Mouse (Mus musculus): ENCODE results near the gene Adamtsl1. TPM values are rescaled to one million over a fixed set of nuclear protein-coding genes. Genes with fewer than 3 reads are reported as not detected.

The Adamtsl1 gene
- polyA plus RNA-seq, 1 experiment from 2014 or later, result 7.3 TPM

- Histone ChIP-seq H3K9me3 (no peaks in the 10 kb centered on the region), H3K4me3 (no peak overlapping the region), H3K4me1 (no peaks in the 10 kb centered on the region), H3K27ac (no peak overlapping the region), H3K36me3 (no peaks in the 10 kb centered on the region), H3K27me3 (ENCODE audit: insufficient read depth, poor library complexity, severe bottlenecking) (no peaks in the 10 kb centered on the region)
- WGBS, result 66% methylated on average over 5 of the region's 5 CpGs
- DNase-seq (ENCODE audit: low spot score), result no peak
These were observed 492.6 kb downstream of the Adamtsl1 start for GRCm38 (mm10) chr4:86006596-86006995.

- 86% methylated on average over 3 of the region's 3 CpGs for WGBS
- H3K4me3 ChIP-seq, result no peak overlapping the region
- no peak for DNase-seq (ENCODE audit: low spot score)
- H3K27me3 ChIP-seq (ENCODE audit: insufficient read depth, poor library complexity, severe bottlenecking), result no peaks in the 10 kb centered on the region
- no peak overlapping the region for H3K27ac ChIP-seq
- no peaks in the 10 kb centered on the region for H3K36me3 ChIP-seq
- H3K4me1 ChIP-seq, result no peaks in the 10 kb centered on the region
- no peaks in the 10 kb centered on the region for H3K9me3 ChIP-seq
These were observed 499.7 kb downstream of the Adamtsl1 start for GRCm38 (mm10) chr4:86013640-86014039.

- H3K27me3 ChIP-seq (ENCODE audit: insufficient read depth, poor library complexity, severe bottlenecking), result no peaks in the 10 kb centered on the region
- H3K4me3 ChIP-seq, result no peak overlapping the region
- peaks cover 10% of the 10 kb centered on the region; the same call in 1 of the 2 replicates for H3K4me1 ChIP-seq
- H3K36me3 ChIP-seq, result no peaks in the 10 kb centered on the region
- 95% methylated on average over 1 of the region's 1 CpGs for WGBS
- no peak for DNase-seq (ENCODE audit: low spot score)
- no peak overlapping the region for H3K27ac ChIP-seq
- H3K9me3 ChIP-seq, result no peaks in the 10 kb centered on the region
These were observed 505.0 kb downstream of the Adamtsl1 start for GRCm38 (mm10) chr4:86018928-86019327.

- Histone ChIP-seq H3K4me3 (no peak overlapping the region), H3K4me1 (peaks cover 10% of the 10 kb centered on the region; the same call in 1 of the 2 replicates), H3K27me3 (ENCODE audit: insufficient read depth, poor library complexity, severe bottlenecking) (no peaks in the 10 kb centered on the region), H3K9me3 (no peaks in the 10 kb centered on the region), H3K27ac (no peak overlapping the region), H3K36me3 (no peaks in the 10 kb centered on the region)
- no peak for DNase-seq (ENCODE audit: low spot score)
- 39% methylated on average over 4 of the region's 4 CpGs for WGBS
These were observed 505.6 kb downstream of the Adamtsl1 start for GRCm38 (mm10) chr4:86019586-86019985.

- Histone ChIP-seq H3K27ac (no peak overlapping the region), H3K4me3 (no peak overlapping the region), H3K9me3 (no peaks in the 10 kb centered on the region), H3K27me3 (ENCODE audit: insufficient read depth, poor library complexity, severe bottlenecking) (no peaks in the 10 kb centered on the region), H3K4me1 (peaks cover 14% of the 10 kb centered on the region; the same call in 1 of the 2 replicates), H3K36me3 (no peaks in the 10 kb centered on the region)
- no peak for DNase-seq (ENCODE audit: low spot score)
- 48% methylated on average over 10 of the region's 10 CpGs for WGBS
These were observed 506.6 kb downstream of the Adamtsl1 start for GRCm38 (mm10) chr4:86020372-86021090.

- H3K36me3 ChIP-seq, result no peaks in the 10 kb centered on the region
These were observed 510.7 kb downstream of the Adamtsl1 start for GRCm38 (mm10) chr4:86024573-86025160.

GRCm38 (mm10) chr4:86029486-86029885 is 515.5 kb downstream of the Adamtsl1 start:
- 82% methylated on average over 6 of the region's 6 CpGs for WGBS
- no peak for DNase-seq (ENCODE audit: low spot score)

More at GRCm38 (mm10) chr4:86024573-86025160, 510.7 kb downstream of the Adamtsl1 start:
- Histone ChIP-seq H3K4me1 (peaks cover 10% of the 10 kb centered on the region; the same call in 1 of the 2 replicates), H3K27me3 (ENCODE audit: insufficient read depth, poor library complexity, severe bottlenecking) (no peaks in the 10 kb centered on the region), H3K9me3 (no peaks in the 10 kb centered on the region), H3K27ac (no peak overlapping the region), H3K4me3 (no peak overlapping the region)
- DNase-seq (ENCODE audit: low spot score), result no peak
- WGBS, result 55% methylated on average over 8 of the region's 8 CpGs

GRCm38 (mm10) chr4:86030208-86030607 is 516.2 kb downstream of the Adamtsl1 start:
- 50% methylated on average over 3 of the region's 3 CpGs for WGBS
- no peak for DNase-seq (ENCODE audit: low spot score)

More at GRCm38 (mm10) chr4:86029486-86029885, 515.5 kb downstream of the Adamtsl1 start:
- no peaks in the 10 kb centered on the region for H3K36me3 ChIP-seq
- H3K27me3 ChIP-seq (ENCODE audit: insufficient read depth, poor library complexity, severe bottlenecking), result no peaks in the 10 kb centered on the region
- H3K9me3 ChIP-seq, result no peaks in the 10 kb centered on the region
- H3K27ac ChIP-seq, result no peak overlapping the region
- 0 out of 2 replicates have a peak, but pooled peaks cover 4% of the 10 kb centered on the region for H3K4me1 ChIP-seq
- no peak overlapping the region for H3K4me3 ChIP-seq

GRCm38 (mm10) chr4:86031041-86031440 is 517.1 kb downstream of the Adamtsl1 start:
- Histone ChIP-seq H3K9me3 (no peaks in the 10 kb centered on the region), H3K4me3 (no peak overlapping the region), H3K27me3 (ENCODE audit: insufficient read depth, poor library complexity, severe bottlenecking) (no peaks in the 10 kb centered on the region), H3K36me3 (no peaks in the 10 kb centered on the region), H3K4me1 (no peaks in the 10 kb centered on the region), H3K27ac (no peak overlapping the region)
- WGBS, result 49% methylated on average over 8 of the region's 8 CpGs
- no peak for DNase-seq (ENCODE audit: low spot score)

More at GRCm38 (mm10) chr4:86030208-86030607, 516.2 kb downstream of the Adamtsl1 start:
- Histone ChIP-seq H3K4me3 (no peak overlapping the region), H3K9me3 (no peaks in the 10 kb centered on the region), H3K27ac (no peak overlapping the region), H3K27me3 (ENCODE audit: insufficient read depth, poor library complexity, severe bottlenecking) (no peaks in the 10 kb centered on the region), H3K36me3 (no peaks in the 10 kb centered on the region), H3K4me1 (no peaks in the 10 kb centered on the region)

- no peak overlapping the region for H3K27ac ChIP-seq
- no peaks in the 10 kb centered on the region for H3K9me3 ChIP-seq
- no peak overlapping the region for H3K4me3 ChIP-seq
- DNase-seq (ENCODE audit: low spot score), result no peak
- 43% methylated on average over 8 of the region's 8 CpGs for WGBS
- H3K36me3 ChIP-seq, result no peaks in the 10 kb centered on the region
- no peaks in the 10 kb centered on the region for H3K4me1 ChIP-seq
- no peaks in the 10 kb centered on the region for H3K27me3 ChIP-seq (ENCODE audit: insufficient read depth, poor library complexity, severe bottlenecking)
These were observed 526.9 kb downstream of the Adamtsl1 start for GRCm38 (mm10) chr4:86040921-86041320.

GRCm38 (mm10) chr4:86045448-86045847 is 531.5 kb downstream of the Adamtsl1 start:
- Histone ChIP-seq H3K36me3 (no peaks in the 10 kb centered on the region), H3K27me3 (ENCODE audit: insufficient read depth, poor library complexity, severe bottlenecking) (no peaks in the 10 kb centered on the region), H3K27ac (no peak overlapping the region), H3K9me3 (no peaks in the 10 kb centered on the region), H3K4me1 (no peaks in the 10 kb centered on the region), H3K4me3 (no peak overlapping the region)
- no peak for DNase-seq (ENCODE audit: low spot score)
- 82% methylated on average over 6 of the region's 6 CpGs for WGBS

GRCm38 (mm10) chr4:86045876-86046275 is 531.9 kb downstream of the Adamtsl1 start:
- 74% methylated on average over 6 of the region's 6 CpGs for WGBS
- no peak overlapping the region for H3K27ac ChIP-seq
- no peak for DNase-seq (ENCODE audit: low spot score)
- no peaks in the 10 kb centered on the region for H3K9me3 ChIP-seq
- H3K4me3 ChIP-seq, result no peak overlapping the region
- no peaks in the 10 kb centered on the region for H3K36me3 ChIP-seq
- H3K4me1 ChIP-seq, result no peaks in the 10 kb centered on the region
- H3K27me3 ChIP-seq (ENCODE audit: insufficient read depth, poor library complexity, severe bottlenecking), result no peaks in the 10 kb centered on the region

GRCm38 (mm10) chr4:86046881-86047280 is 532.9 kb downstream of the Adamtsl1 start:
- Histone ChIP-seq H3K9me3 (no peaks in the 10 kb centered on the region), H3K36me3 (no peaks in the 10 kb centered on the region), H3K27ac (no peak overlapping the region), H3K4me3 (no peak overlapping the region), H3K4me1 (no peaks in the 10 kb centered on the region), H3K27me3 (ENCODE audit: insufficient read depth, poor library complexity, severe bottlenecking) (no peaks in the 10 kb centered on the region)
- DNase-seq (ENCODE audit: low spot score), result no peak
- WGBS, result 79% methylated on average over 1 of the region's 1 CpGs
